Mouse (Mus musculus) small intestine, adult 2 months (tissue): ENCODE results near the gene Pgm3. TPM values are rescaled to one million over a fixed set of nuclear protein-coding genes. Genes with fewer than 3 reads are reported as not detected.
"Not testable (repeated sequence)": the region's sequence is repeated elsewhere in the genome, so short reads cannot be mapped to it uniquely, and the experiment has no call there.

Experiments
- H3K27ac ChIP-seq: fragments of 200-500 bp; 2 replicates; pipeline ENCODE4 v1.5.1; 2012; ENCODE audit warnings: low read depth, low read length, control low read depth, inconsistent platforms; ENCODE audit not compliant: insufficient read depth
- H3K27me3 ChIP-seq: fragments of 200-500 bp; 2 replicates; pipeline ENCODE4 v1.6.1; 2012; ENCODE audit warnings: mild to moderate bottlenecking, moderate library complexity, low read length, inconsistent platforms; ENCODE audit not compliant: control insufficient read depth, insufficient read depth
- H3K36me3 ChIP-seq: fragments of 200-500 bp; 2 replicates; pipeline ENCODE4 v1.6.1; 2012; ENCODE audit warnings: mild to moderate bottlenecking, low read length, control low read depth, inconsistent platforms; ENCODE audit not compliant: control insufficient read depth, insufficient read depth
- H3K4me1 ChIP-seq: fragments of 200-500 bp; 2 replicates; pipeline ENCODE4 v1.6.1; 2012; ENCODE audit warnings: low read length, inconsistent platforms, mixed read lengths; ENCODE audit not compliant: control insufficient read depth, insufficient read depth, insufficient read length
- H3K4me3 ChIP-seq: fragments of 200-500 bp; 2 replicates; pipeline ENCODE4 v1.5.1; 2012; ENCODE audit warnings: low read depth, mild to moderate bottlenecking, control low read depth, inconsistent platforms, low read length, moderate library complexity
- CTCF ChIP-seq: fragments of 200-500 bp; IDR thresholded peaks from 2 replicates; pipeline ENCODE4 v1.5.1; 2012; ENCODE audit warnings: low read depth, mild to moderate bottlenecking, control low read depth, inconsistent platforms, low read length, moderate library complexity, mixed read lengths; ENCODE audit not compliant: insufficient replicate concordance, insufficient read length; ENCODE audit errors: extremely low read depth
- POLR2A ChIP-seq: fragments of 200-500 bp; IDR thresholded peaks from 2 replicates; pipeline ENCODE4 v1.6.1; 2012; ENCODE audit warnings: low read depth, mild to moderate bottlenecking, control low read depth, inconsistent platforms, low read length, moderate library complexity
- WGBS: fragments of 180-500 bp; shearing (Covaris S2); methylation state at CpG from one replicate; pipeline ENCODE4 v1.1.7; 2018; 5-methylcytosine and 5-hydroxymethylcytosine counted together
- polyA plus RNA-seq: library from polyadenylated mRNA; depleted of rRNA; stranded (reverse); fragments of >200 nt; gene quantifications from 2 replicates; pipeline ENCODE4 v1.2.3, GENCODE M21; 2012

Gene Pgm3
- polyA plus RNA-seq, 1 experiment, result 6.4 TPM

DNA sequence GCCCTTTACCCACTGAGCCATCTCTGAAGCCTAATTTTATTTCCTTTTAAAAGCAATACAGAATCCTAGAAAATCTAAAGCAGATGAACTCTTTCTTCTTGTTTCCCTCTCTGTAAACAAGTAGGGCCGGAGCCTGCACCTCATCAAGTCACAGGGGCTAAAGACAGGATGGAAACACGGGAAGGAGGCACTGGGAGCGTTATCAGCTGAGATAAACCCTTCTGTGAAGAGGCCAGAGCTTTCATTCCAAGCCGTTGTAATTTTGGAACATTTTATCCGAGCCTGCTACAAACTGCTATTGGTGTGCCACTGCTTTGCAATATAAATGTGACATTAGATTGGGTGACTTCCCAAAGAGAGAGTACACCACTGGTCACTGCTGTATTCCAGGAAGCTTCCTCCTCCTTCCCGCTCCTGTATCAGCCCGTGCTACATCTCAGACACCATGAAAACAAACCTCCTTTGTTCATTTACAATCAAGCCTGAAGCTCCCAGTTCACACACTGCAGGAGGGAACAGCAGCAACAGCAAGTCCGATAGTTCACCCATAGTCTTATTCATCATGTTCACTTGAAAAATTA, 28.2 kb upstream of the Pgm3 start:
- no peaks in the 10 kb centered on the region for H3K36me3 ChIP-seq
- H3K27me3 ChIP-seq, result no peaks in the 10 kb centered on the region
- TF ChIP-seq CTCF (no peak), POLR2A (no peak)

GRCm38 (mm10) chr9:86596983-86597382, 25.3 kb upstream of the Pgm3 start:
- H3K36me3 ChIP-seq, H3K27me3 ChIP-seq, H3K4me3 ChIP-seq, H3K4me1 ChIP-seq, H3K27ac ChIP-seq: not testable (repeated sequence)

More for the DNA sequence above, 28.2 kb upstream of the Pgm3 start:
- 17% methylated on average over 8 of the region's 8 CpGs for WGBS
- Histone ChIP-seq H3K27ac (no peak overlapping the region), H3K4me1 (no peaks in the 10 kb centered on the region), H3K4me3 (no peak overlapping the region)

- not testable (repeated sequence) for H3K4me3 ChIP-seq, H3K36me3 ChIP-seq, H3K27me3 ChIP-seq, H3K4me1 ChIP-seq, H3K27ac ChIP-seq
- 24% methylated on average over 10 of the region's 10 CpGs for WGBS
Measured at GRCm38 (mm10) chr9:86594357-86594767, 22.7 kb upstream of the Pgm3 start.

DNA sequence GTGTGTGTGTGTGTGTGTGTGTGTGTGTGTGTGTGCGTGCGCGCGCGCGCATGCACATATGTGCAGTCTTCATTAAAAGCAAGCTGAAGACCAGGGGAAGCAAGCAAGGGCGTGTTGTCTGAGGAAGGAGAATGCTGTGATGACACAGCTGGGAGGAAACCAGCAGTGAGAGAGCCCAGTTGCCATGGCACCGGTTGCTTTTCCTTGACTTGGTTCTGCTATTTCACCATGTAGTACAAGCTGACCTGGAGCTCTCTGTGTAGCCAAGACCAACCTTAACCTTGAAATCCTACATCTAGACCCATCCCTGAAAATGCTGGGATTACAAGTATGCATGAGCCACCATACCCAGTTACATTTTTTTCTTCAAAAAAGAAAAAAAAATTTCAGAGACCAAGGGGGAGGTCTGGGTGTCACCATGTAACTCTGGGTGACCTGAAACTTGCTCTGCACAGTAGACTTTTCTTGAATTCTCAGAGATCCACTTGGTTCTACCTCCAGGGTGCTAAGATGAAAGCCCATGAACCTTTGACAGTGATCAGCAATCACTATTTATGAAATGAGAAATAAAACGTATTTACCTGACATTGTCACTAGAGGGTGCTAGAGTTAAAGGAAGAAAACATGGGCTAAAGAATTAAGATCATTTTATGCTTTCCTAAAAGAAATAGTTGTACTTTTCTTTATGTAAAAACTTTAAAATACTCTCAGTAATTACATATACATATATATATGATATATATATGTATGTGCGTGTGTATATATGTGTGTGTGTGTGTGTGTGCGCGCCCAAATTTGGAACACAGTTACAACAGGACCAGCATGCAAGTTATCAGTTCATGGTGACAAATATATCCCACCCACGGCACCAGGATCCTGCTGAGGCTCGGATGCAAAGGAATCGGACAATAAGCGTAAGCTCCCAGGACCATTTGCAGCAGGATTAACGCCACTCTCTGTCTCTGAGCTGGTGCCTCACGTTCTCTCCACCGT, 21.3 kb upstream of the Pgm3 start:
- TF ChIP-seq POLR2A (no peak), CTCF (no peak)
- Histone ChIP-seq H3K4me3 (no peak overlapping the region), H3K36me3 (no peaks in the 10 kb centered on the region), H3K27me3 (no peaks in the 10 kb centered on the region), H3K27ac (no peak overlapping the region), H3K4me1 (no peaks in the 10 kb centered on the region)
- 71% methylated on average over 19 of the region's 19 CpGs for WGBS

DNA sequence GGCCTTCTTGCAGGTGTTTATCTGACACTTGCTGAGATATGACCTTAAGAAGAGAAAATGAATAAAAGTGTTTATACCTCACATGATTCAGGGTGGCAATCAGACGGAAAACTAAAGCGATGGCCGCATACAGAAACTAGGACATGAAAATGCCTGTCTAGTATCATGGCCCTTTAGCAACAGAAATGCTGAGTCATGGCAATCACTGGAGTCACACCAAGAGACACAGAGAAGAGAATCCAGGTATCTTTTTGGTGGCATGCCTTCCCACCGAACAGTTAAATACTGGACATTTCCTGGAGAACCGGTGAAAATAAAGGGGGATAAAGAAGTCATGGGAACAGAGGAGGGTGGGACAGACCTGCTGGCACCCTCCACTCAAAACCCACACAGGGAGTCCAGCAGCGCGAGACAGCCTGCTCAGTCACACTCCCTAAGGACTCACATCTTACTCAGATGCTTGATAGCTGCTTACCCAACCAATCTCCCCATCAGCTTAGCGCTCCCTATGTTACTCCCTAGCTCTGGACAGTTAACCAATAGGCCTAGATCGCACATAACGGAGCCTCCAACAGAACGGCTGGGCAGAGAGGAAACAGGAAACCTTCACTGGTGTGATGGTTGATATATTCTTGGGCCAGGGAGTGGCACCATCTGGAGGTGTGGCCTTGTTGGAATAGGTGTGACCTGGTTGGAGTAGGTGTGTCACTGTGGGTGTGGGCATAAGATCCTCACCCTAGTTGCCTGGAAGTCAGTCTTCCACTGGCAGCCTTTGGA, 15.6 kb upstream of the Pgm3 start:
- Histone ChIP-seq H3K27ac (no peak overlapping the region), H3K4me1 (no peaks in the 10 kb centered on the region), H3K27me3 (no peaks in the 10 kb centered on the region), H3K4me3 (no peak overlapping the region), H3K36me3 (no peaks in the 10 kb centered on the region)
- no peak for TF ChIP-seq CTCF
- TF ChIP-seq POLR2A, result no peak
- WGBS, result 88% methylated on average over 11 of the region's 11 CpGs

DNA sequence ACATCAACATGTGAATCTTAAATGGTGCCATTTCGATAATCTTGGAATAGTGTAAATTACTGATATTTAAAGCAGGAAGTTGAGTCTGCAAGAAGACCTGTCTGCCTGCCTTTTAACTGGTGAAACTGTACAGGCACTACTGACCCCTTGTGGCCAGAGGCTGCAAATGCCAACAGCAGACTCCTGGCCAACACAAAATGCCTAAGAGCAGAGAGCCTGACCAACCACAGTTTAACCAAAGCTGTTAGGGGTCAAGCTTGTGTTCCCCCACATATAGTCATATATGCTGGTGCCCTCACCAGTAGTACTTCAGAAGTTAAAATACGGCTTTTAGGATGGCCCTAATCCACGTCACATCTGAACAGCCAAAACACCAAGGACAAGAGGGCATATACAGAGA, 12.1 kb upstream of the Pgm3 start:
- TF ChIP-seq CTCF (peak; percentile 86; the same call in 1 of the 2 replicates), POLR2A (no peak)
- Histone ChIP-seq H3K4me1 (no peaks in the 10 kb centered on the region), H3K27me3 (no peaks in the 10 kb centered on the region), H3K27ac (no peak overlapping the region), H3K36me3 (no peaks in the 10 kb centered on the region), H3K4me3 (no peak overlapping the region)
- 49% methylated on average over 3 of the region's 3 CpGs for WGBS

DNA sequence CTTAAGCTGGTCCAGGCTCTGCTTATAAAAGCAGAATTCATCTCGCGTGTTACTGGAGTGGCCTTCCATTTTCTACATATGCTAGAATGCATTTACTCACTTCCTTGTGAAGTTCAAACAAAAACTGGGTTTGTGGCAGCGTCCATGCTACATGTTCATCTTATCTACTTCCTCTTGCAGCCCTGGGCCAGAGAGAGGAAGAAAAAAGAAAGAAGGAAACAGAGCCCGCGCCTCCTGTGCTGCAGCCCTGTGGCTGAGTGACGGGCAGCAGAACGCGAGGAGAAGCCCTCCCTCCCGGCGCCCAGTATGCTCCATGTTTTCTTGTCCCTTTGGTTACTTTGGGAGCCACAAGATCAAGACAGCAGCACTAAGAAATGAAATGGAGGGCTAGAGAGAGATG, 8.0 kb upstream of the Pgm3 start:
- 54% methylated on average over 10 of the region's 10 CpGs for WGBS
- H3K27ac ChIP-seq, result no peak overlapping the region
- no peaks in the 10 kb centered on the region for H3K4me1 ChIP-seq
- no peak for TF ChIP-seq CTCF
- no peak for TF ChIP-seq POLR2A
- no peak overlapping the region for H3K4me3 ChIP-seq
- no peaks in the 10 kb centered on the region for H3K27me3 ChIP-seq
- H3K36me3 ChIP-seq, result no peaks in the 10 kb centered on the region
